Mouse (Mus musculus): ENCODE data around the gene Pxn. TPM values are rescaled to one million over a fixed set of nuclear protein-coding genes. Genes with fewer than 3 reads are reported as not detected.
A peak's percentile ranks its signal among the peaks of the same experiment; 100 is the strongest.
"Not testable (repeated sequence)": the region's sequence is repeated elsewhere in the genome, so short reads cannot be mapped to it uniquely, and the experiment has no call there.

Pxn gene
- polyA plus RNA-seq, 1 experiment from 2014 or later = 15.2 TPM

GRCm38 (mm10) chr5:115487942-115488580, 18.4 kb upstream of the Pxn start:
- no peaks in the 10 kb centered on the region for H3K36me3 ChIP-seq (replicated peaks)
- H3K9me3 ChIP-seq (replicated peaks) = no peaks in the 10 kb centered on the region
- H3K4me1 ChIP-seq (replicated peaks) = peaks cover 55% of the 10 kb centered on the region
- H3K27ac ChIP-seq (replicated peaks) = peak overlapping the region; percentile 100; the same call in 1 of the 2 replicates
- peak overlapping the region; percentile 82; the same call in 1 of the 2 replicates for H3K9ac ChIP-seq
- H3K4me2 ChIP-seq = peak overlapping the region; percentile 70
- H3K4me3 ChIP-seq (replicated peaks) = no peak overlapping the region
- 55% methylated on average over 9 of the region's 9 CpGs for WGBS (ENCODE audit: insufficient replicate concordance)
- H3K27me3 ChIP-seq = peaks cover 3% of the 10 kb centered on the region; the same call in 1 of the 2 replicates
- no peak for ATAC-seq (ENCODE audit: insufficient read depth)

GRCm38 (mm10) chr5:115488841-115489698, 17.4 kb upstream of the Pxn start:
- under 1% methylated on average over 39 of the region's 39 CpGs for WGBS (ENCODE audit: insufficient replicate concordance)
- Histone ChIP-seq H3K4me3 (replicated peaks) (peak overlapping the region; percentile 44), H3K27me3 (peaks cover 3% of the 10 kb centered on the region; the same call in 1 of the 2 replicates), H3K4me1 (replicated peaks) (peaks cover 52% of the 10 kb centered on the region), H3K9ac (peak overlapping the region; percentile 82), H3K36me3 (replicated peaks) (no peaks in the 10 kb centered on the region), H3K4me2 (peak overlapping the region; percentile 70), H3K27ac (replicated peaks) (peak overlapping the region; percentile 100), H3K9me3 (replicated peaks) (no peaks in the 10 kb centered on the region)
- peak; percentile 78 for ATAC-seq (ENCODE audit: insufficient read depth)

- peak overlapping the region; percentile 82 for H3K9ac ChIP-seq
- peak; percentile 79 for ATAC-seq (ENCODE audit: insufficient read depth)
- peak overlapping the region; percentile 44 for H3K4me3 ChIP-seq (replicated peaks)
- H3K9me3 ChIP-seq (replicated peaks) = no peaks in the 10 kb centered on the region
- H3K27ac ChIP-seq (replicated peaks) = peak overlapping the region; percentile 100
- H3K4me1 ChIP-seq (replicated peaks) = peaks cover 44% of the 10 kb centered on the region
- H3K36me3 ChIP-seq (replicated peaks) = no peaks in the 10 kb centered on the region
- H3K27me3 ChIP-seq = peaks cover 3% of the 10 kb centered on the region; the same call in 1 of the 2 replicates
- WGBS (ENCODE audit: insufficient replicate concordance) = under 1% methylated on average over 50 of the region's 50 CpGs
- peak overlapping the region; percentile 70 for H3K4me2 ChIP-seq
Observed at GRCm38 (mm10) chr5:115489699-115490637, 16.5 kb upstream of the Pxn start.

GRCm38 (mm10) chr5:115490638-115491000, 15.9 kb upstream of the Pxn start:
- 4% methylated on average over 8 of the region's 8 CpGs for WGBS (ENCODE audit: insufficient replicate concordance)
- H3K9ac ChIP-seq = peak overlapping the region; percentile 46

GRCm38 (mm10) chr5:115491076-115491475, 15.4 kb upstream of the Pxn start:
- Histone ChIP-seq H3K4me3 (replicated peaks) (0 out of 2 replicates have a peak overlapping the region, but pooled peaks have one; percentile 37), H3K4me1 (replicated peaks) (peaks cover 42% of the 10 kb centered on the region), H3K27ac (replicated peaks) (peak overlapping the region; percentile 100), H3K27me3 (peaks cover 3% of the 10 kb centered on the region; the same call in 1 of the 2 replicates), H3K4me2 (peak overlapping the region; percentile 70), H3K9me3 (replicated peaks) (no peaks in the 10 kb centered on the region), H3K36me3 (replicated peaks) (no peaks in the 10 kb centered on the region), H3K9ac (peak overlapping the region; percentile 46)
- 25% methylated on average over 5 of the region's 5 CpGs for WGBS (ENCODE audit: insufficient replicate concordance)
- ATAC-seq (ENCODE audit: insufficient read depth) = no peak

More at GRCm38 (mm10) chr5:115490638-115491000, 15.9 kb upstream of the Pxn start:
- H3K36me3 ChIP-seq (replicated peaks) = no peaks in the 10 kb centered on the region
- H3K4me2 ChIP-seq = peak overlapping the region; percentile 70
- H3K9me3 ChIP-seq (replicated peaks) = no peaks in the 10 kb centered on the region
- no peak for ATAC-seq (ENCODE audit: insufficient read depth)
- H3K27ac ChIP-seq (replicated peaks) = peak overlapping the region; percentile 100
- H3K4me1 ChIP-seq (replicated peaks) = peaks cover 42% of the 10 kb centered on the region
- H3K4me3 ChIP-seq (replicated peaks) = peak overlapping the region; percentile 13
- H3K27me3 ChIP-seq = peaks cover 3% of the 10 kb centered on the region; the same call in 1 of the 2 replicates

- WGBS (ENCODE audit: insufficient replicate concordance) = 4% methylated on average over 28 of the region's 28 CpGs
- no peak for ATAC-seq (ENCODE audit: insufficient read depth)
- Histone ChIP-seq H3K9me3 (replicated peaks) (no peaks in the 10 kb centered on the region), H3K9ac (peak overlapping the region; percentile 49), H3K27me3 (peaks cover 3% of the 10 kb centered on the region; the same call in 1 of the 2 replicates), H3K4me2 (peak overlapping the region; percentile 70), H3K27ac (replicated peaks) (peak overlapping the region; percentile 62), H3K36me3 (replicated peaks) (no peaks in the 10 kb centered on the region), H3K4me1 (replicated peaks) (peaks cover 42% of the 10 kb centered on the region), H3K4me3 (replicated peaks) (peak overlapping the region; percentile 37)
Observed at GRCm38 (mm10) chr5:115491771-115492322, 14.6 kb upstream of the Pxn start.

- Histone ChIP-seq H3K27me3 (peaks cover 3% of the 10 kb centered on the region; the same call in 1 of the 2 replicates), H3K4me3 (replicated peaks) (no peak overlapping the region), H3K4me1 (replicated peaks) (peaks cover 42% of the 10 kb centered on the region), H3K9ac (no peak overlapping the region), H3K9me3 (replicated peaks) (no peaks in the 10 kb centered on the region), H3K4me2 (no peak overlapping the region), H3K36me3 (replicated peaks) (no peaks in the 10 kb centered on the region), H3K27ac (replicated peaks) (no peak overlapping the region)
- no peak for ATAC-seq (ENCODE audit: insufficient read depth)
- 52% methylated on average over 6 of the region's 6 CpGs for WGBS (ENCODE audit: insufficient replicate concordance)
Observed at GRCm38 (mm10) chr5:115492711-115493335, 13.7 kb upstream of the Pxn start.

GRCm38 (mm10) chr5:115493441-115493840, 13.0 kb upstream of the Pxn start:
- no peak for ATAC-seq (ENCODE audit: insufficient read depth)
- 56% methylated on average over 5 of the region's 5 CpGs for WGBS (ENCODE audit: insufficient replicate concordance)
- Histone ChIP-seq H3K36me3 (replicated peaks) (no peaks in the 10 kb centered on the region), H3K9ac (no peak overlapping the region), H3K4me3 (replicated peaks) (no peak overlapping the region), H3K27me3 (peaks cover 3% of the 10 kb centered on the region; the same call in 1 of the 2 replicates), H3K27ac (replicated peaks) (no peak overlapping the region), H3K9me3 (replicated peaks) (no peaks in the 10 kb centered on the region), H3K4me2 (no peak overlapping the region), H3K4me1 (replicated peaks) (peaks cover 39% of the 10 kb centered on the region)

- H3K27me3 ChIP-seq; ATAC-seq (ENCODE audit: insufficient read depth); H3K9ac ChIP-seq; H3K9me3 ChIP-seq (replicated peaks); H3K4me3 ChIP-seq (replicated peaks); H3K36me3 ChIP-seq (replicated peaks); H3K4me2 ChIP-seq; H3K27ac ChIP-seq (replicated peaks): not testable (repeated sequence)
- H3K4me1 ChIP-seq (replicated peaks) = peaks cover 33% of the 10 kb centered on the region
- 70% methylated on average over 3 of the region's 3 CpGs for WGBS (ENCODE audit: insufficient replicate concordance)
Observed at GRCm38 (mm10) chr5:115495618-115496017, 10.9 kb upstream of the Pxn start.

GRCm38 (mm10) chr5:115497033-115497432, 9.4 kb upstream of the Pxn start:
- Histone ChIP-seq H3K27me3 (peaks cover under 1% of the 10 kb centered on the region; the same call in 1 of the 2 replicates), H3K27ac (replicated peaks) (no peak overlapping the region), H3K4me2 (no peak overlapping the region), H3K4me3 (replicated peaks) (no peak overlapping the region), H3K4me1 (replicated peaks) (peaks cover 19% of the 10 kb centered on the region), H3K36me3 (replicated peaks) (no peaks in the 10 kb centered on the region), H3K9ac (no peak overlapping the region), H3K9me3 (replicated peaks) (no peaks in the 10 kb centered on the region)
- no peak for ATAC-seq (ENCODE audit: insufficient read depth)
- 58% methylated on average over 7 of the region's 7 CpGs for WGBS (ENCODE audit: insufficient replicate concordance)
